Mouse (Mus musculus) right cerebral cortex, postnatal 25 days (tissue): ENCODE data around the gene Akr1c20.

Source experiments
- DNase-seq: peaks from one replicate; pipeline ENCODE4 v3.0.0; 2022

The Akr1c20 gene

GRCm38 (mm10) chr13:4523201-4523838 lies at the start of gene Akr1c20:
Gene Akr1c20 (minus strand): TSS chr13:4523345.
- DNase-seq, result no peak

- DNase-seq, result no peak
These were observed 42.9 kb upstream of the Akr1c20 start for GRCm38 (mm10) chr13:4565996-4566395.

- DNase-seq, result no peak
These were observed 37.4 kb upstream of the Akr1c20 start for GRCm38 (mm10) chr13:4560500-4560899.

GRCm38 (mm10) chr13:4559143-4559542 lies 36.0 kb upstream of the Akr1c20 start:
- no peak for DNase-seq

GRCm38 (mm10) chr13:4514811-4515210 lies 8.3 kb downstream of the Akr1c20 start:
- DNase-seq, result no peak

- DNase-seq, result no peak
These were observed 55.2 kb downstream of the Akr1c20 start for GRCm38 (mm10) chr13:4467896-4468295.

- DNase-seq, result no peak
These were observed 57.5 kb downstream of the Akr1c20 start for GRCm38 (mm10) chr13:4465641-4466040.
